Mouse (Mus musculus) thymus, postnatal 4 days (tissue): ENCODE measurements at regions not wholly inside any gene's neighbourhood (a gene's known extent, or its start where the extent isn't known, plus 50 kb on each side); places are given as distances from the start of the nearest gene placed in this dataset.

Experiments
- DNase-seq: peaks from one replicate; pipeline ENCODE4 v3.0.0; 2021

DNA sequence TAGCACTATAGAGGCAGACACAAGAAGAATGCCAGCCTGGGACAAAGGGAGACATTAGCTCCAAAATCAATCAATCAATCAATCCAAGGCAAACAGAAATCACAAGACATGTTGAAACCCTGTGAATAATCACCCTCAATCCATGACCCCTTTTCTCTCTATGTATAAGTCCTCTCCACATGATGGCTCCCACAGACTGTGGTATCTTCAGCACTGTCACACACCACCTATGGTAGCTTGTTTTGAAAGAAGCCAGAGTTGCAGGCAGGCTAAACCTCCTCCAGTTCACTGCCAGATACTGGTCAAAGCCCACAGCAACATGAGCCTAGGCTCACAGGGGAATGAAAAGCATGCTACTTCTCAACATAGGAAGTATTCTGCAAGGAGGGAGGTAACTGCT lies 2475.7 kb upstream of the 5930422O12Rik start:
- DNase-seq, result no peak

DNA sequence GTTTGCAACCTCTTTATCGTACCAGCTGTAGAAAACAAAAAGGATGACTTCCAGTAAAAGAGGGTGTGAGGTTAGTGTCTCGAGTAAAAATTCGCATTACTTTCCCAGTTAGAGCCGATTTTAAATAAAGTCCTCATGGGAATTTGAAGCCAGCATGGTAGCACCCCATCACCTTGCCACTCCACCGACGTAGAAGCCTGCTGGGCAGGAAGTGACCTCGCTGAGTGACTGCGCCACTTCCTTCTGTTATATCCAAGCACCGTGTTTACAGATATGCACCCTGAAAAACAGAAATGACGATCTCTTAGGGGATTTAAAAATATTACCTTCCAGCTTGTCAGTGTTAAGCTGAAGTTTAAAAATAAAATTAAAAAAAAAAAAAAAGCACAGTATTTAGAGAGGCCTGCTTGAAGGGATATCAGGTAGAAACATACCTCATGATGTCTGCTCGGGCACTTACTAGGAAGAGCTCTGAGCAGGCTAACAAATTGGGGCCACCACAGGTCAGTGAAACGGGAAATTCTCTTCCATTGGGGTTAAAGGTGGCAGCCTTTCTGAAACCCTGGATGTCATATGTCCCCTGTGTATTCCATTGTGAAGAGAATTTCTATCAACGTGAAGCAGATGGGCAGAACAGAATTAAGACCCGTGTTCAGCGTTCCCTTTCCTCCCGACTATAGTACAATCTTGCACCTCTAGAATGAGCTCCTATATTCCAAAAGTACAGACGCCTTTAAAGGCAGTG lies 2468.9 kb upstream of the 5930422O12Rik start:
- DNase-seq, result no peak

DNA sequence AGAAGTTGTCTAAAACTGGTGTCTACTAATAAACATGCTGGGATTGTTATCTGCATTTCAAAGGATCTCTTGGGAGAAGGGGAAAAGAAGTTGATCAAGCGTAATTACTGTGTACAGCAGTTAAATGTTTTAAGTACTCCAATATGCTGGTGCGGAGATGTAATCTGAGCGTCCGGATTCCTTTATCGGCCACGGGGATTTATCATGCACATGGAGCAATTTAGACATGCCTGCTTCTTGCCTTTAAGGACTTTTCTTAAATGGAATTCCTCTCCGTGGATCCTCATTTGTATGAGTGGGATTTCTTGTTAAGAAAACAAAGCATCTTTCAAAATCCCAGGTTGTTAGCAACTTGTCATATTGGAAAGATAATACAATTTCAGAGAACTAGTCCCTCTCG lies 2468.0 kb upstream of the 5930422O12Rik start:
- DNase-seq, result no peak

DNA sequence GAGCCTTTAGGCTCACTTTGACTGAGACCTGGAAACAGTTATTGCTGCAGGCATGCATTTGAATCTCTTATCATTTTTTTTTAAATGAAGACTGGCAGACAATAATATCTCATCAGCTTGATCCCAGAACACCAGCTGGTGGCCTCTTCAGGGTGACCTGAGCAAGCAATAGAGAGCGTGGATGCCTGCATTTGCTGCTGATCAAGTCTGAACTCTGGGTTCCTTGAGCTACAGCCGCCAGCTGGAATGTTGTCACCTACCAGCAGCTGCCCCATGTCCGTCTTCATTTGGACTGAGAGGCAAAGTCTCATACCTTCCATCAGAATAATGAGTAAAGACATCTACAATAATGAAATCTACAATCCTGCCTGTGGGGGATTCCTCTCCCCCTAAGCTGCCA lies 2466.3 kb upstream of the 5930422O12Rik start:
- no peak for DNase-seq

DNA sequence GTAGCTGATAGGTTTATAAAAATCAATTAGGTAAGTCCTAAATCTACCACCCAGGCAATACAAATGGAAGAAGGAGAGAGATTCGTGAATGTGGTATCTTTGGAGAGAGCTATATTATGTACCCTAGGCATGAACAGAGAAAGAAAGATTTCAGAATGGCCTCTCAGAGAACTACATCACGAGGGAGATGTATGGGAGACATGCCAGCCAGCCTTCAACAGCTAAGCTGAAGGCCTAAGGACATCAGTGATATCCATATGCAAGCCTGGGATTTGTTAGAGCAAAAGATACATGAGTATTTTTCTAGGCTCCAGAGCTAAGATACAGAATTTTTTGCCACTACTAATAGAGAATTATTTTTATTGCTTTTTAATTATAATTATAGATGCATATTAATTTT lies 2445.7 kb upstream of the 5930422O12Rik start:
- no peak for DNase-seq

DNA sequence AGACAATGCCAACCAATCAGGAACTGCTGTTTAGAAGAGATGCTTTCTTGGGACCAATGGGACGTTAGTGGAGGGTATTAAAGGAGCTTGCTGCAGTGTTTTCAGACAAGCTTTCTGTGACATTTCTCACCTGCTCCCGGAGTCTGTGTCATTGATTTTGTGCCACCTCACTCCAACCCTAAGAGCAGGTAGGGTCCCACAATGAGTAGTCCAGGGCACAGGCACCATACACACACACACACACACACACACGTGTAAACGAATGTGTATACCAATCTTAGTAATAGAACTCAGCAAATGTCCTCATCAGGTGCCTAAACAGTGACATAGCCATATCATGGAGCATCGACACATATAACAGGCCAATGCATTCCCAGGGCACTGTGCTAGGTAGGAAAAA lies 2440.5 kb upstream of the 5930422O12Rik start:
- no peak for DNase-seq

DNA sequence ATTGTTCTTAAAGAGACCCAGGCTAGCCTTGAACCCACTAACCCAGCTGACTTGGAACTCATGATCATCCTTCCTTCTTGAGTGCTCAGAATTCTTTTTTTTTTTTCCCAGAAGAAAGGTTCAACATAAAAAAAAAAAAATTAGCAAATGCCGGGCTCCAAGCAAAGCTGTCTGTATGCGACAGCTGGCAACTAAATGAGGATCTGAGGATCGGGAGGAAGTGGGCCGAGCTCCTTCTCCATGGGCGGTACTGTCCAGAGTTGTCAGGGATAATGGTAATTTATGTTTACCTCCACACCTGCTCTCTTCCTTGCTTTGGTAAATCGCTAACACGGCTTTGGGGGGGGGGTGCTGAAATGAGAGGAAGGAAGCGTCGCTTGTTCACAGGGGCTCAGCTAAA lies 2429.9 kb upstream of the 5930422O12Rik start:
- no peak for DNase-seq

DNA sequence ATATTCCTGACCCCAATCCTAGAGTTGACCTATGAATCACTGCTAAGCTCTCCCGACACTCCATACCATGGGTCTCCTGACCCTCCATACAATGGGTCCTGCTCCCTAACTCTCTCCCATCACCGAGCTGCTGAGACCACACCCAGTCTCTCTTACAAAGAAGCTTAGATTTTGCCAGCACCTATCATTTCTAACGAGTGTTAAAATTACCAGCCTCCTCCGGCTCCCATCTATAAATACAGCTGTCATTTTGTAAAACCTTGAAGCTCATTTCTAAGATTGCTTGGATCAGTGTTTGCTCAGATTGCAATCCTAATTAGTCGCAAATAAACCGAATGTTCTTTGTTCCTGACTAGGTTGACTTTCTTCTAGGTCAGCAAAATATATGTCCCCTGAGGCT lies 2428.4 kb upstream of the 5930422O12Rik start:
- DNase-seq, result no peak

DNA sequence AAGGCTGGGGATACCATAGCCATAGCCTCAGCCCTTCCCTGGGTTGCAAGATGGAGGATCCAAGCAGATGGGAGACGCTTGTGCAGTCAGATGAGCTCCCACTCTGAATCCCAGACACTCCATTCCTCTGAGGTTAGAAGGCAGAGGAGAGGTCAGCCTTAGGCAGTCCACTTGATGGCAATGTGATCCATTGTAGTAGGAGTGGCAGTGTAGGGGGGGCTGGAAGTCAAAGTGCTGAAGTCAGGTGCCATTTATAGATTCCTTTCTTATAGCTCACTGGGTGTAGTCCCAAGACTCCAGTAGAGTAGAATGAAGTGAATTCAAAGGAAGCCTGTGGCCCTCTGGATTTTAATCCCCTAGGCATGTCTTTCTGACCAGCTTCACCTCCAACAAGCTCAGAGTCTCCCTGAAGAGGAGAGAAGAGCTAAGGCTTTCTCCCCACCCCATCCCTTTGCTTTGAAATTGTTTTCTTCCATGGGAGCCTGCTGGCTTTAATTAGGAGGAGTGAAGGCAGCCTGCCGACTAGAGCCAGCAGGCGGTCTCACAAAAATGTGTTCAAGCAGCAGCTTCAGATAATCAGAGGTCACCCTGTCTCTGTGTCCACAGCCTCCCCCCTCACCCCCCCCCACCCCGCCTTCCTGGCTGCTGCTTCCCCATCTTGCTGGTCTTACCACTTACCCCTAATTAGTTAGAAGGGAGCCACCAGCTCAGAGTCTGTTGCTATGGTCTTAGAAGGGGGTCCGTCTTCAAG lies 2426.4 kb upstream of the 5930422O12Rik start:
- DNase-seq, result no peak

DNA sequence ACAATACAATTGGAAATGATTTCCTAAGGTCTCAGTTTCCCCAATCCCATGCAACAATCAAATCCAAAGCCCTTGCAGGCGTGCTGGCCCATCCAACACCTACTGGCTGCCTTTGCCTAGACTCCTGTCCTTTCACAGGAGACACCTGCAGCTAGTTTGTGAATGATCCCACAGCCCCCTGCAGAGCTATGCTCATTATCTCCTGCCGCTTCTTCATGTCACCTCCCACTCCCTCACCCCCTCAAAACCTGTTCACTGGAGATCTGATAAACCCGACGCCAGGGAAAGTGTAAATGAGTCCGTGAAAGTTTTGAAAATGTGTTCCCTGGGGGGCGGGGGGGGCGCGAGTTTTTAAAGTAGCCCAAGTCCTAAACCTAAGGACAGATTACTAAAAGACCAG lies 2420.2 kb upstream of the 5930422O12Rik start:
- DNase-seq, result no peak

DNA sequence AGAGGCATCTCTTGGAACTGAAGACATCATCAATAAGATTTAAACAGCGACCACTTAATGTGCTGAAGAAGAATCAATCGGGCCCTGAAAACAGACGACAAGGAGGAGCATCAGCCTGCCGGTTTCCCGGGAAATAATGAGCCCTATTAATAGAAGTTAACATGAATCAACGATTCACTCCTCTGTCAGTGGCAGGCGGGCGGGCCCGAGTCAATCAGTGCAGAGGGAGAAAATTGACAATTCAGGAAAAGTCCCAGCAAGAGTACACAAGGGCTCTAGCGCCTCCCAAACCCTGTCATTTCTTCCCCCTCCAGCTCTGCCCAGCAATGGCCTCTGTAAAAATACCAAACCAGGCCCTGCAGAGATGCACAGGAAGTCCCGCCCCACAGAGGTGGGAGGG lies 2416.4 kb upstream of the 5930422O12Rik start:
- DNase-seq, result no peak

DNA sequence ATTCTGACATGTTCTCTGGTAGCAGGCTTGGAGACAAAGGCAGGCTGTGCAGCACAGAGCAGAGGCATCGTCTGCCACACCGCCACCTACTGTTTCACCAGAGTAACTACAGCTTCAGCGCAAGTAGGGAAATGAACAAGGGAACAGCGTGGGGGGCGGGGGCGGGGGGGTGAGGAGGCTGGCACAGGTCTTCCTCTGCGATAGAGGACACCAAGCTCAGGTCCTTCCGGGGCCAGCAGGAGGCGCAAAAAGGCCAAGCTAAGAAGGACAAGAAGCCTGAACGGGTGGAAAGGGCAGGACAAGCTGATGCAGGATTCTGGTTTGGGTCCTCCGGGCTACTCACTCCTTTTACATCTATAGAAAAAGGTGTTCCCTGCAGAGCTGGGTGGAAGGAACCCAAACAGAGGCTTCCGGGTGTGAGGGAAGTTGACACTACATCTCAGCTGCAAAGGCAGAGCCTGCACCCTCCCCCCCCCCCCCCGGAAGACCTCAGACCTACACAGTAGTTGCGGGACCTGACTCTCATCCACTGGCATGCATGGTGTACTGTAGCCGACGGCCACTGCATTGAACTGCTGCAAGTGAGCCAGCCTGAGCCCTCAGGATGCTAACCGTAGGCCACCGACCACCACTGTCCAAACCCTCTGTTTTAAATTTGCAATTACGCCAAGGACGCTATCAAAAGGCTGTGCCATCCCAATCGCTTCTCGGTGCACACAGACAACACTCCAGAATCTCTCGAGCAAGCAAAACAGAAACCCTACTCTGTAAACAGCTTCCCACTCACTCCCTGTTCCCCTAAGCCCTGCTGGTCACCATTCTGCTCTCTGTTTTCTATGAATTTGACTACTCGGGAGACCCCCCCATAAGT lies 2396.6 kb upstream of the 5930422O12Rik start:
- peak; percentile 78 for DNase-seq

DNA sequence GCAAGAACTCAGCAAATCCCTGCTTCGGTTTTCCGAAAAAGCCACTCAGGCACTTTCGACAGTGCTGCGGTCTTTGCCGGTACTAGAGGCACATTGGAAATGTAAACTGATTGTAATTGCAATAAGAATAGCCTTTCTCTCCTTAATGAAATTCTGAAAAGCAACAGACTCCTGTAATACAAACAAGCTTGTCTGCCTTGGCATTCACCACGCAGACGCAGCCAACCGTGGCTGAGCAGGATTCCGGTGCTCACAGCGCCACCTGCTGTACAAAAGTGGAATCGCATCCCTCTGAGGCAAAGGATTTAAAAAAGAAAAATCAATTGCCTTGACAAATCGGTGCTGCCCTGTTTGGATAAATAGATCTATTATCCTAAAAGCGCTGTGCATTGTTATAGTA lies 2395.2 kb upstream of the 5930422O12Rik start:
- DNase-seq, result peak; percentile 86

DNA sequence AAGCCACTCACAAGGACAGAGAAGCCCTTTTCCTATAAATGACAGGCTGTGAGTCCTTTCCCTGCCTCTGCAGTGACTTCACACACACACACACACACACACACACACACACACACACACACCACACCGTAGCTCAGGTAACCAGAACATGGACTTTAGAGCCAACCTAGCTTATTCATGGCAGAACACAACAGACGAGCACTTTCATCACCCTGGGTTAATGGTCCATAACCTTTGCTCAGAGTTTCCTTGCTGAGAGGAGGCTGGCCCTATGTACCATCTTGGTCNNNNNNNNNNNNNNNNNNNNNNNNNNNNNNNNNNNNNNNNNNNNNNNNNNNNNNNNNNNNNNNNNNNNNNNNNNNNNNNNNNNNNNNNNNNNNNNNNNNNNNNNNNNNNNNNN lies 2391.6 kb upstream of the 5930422O12Rik start:
- no peak for DNase-seq
